Mouse (Mus musculus) spleen, adult 2 months (tissue): ENCODE results near the gene Heatr6.

Source experiments
- CTCF ChIP-seq: fragments of 200-500 bp; IDR thresholded peaks from 2 replicates; pipeline ENCODE4 v1.5.1; 2011; ENCODE audit warnings: mild to moderate bottlenecking, inconsistent platforms; ENCODE audit not compliant: insufficient read depth, insufficient read length, insufficient replicate concordance; ENCODE audit errors: extremely low read depth
- POLR2A ChIP-seq: fragments of 200-500 bp; IDR thresholded peaks from 2 replicates; pipeline ENCODE4 v1.6.1; 2011; ENCODE audit warnings: low read depth, low read length, inconsistent platforms

DNA sequence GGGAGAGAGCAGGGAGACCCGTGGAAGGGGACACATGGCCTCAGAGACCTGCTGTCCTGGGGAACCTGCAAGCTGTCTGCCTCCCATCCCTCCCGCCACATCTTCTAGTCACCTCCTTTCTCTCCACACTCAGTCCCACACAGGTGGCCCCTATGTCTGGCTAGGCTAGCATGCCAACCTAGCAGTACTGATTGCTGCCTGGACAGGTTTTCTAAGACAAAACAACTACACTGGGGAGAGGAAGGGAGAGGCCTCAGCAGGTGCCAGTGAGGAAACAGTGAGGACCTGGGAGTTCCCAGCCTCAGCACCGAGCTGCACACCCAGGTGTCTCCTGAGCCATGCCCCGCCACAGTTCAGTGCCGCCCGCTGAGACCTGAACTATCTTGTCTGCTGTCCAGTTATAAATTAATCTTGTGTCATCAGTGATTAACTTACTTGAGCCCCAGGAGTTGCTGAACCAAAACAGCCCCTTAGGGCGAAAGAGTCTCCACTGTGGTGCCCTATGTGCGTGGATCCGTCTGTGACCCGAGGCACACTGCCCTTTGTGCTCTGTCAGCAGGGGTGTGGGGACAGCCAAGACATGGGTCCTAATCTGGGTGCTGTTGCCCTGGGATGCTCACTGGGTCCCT, 43.6 kb downstream of the Heatr6 start:
- TF ChIP-seq CTCF, result no peak
- TF ChIP-seq POLR2A, result no peak
